Mouse (Mus musculus): ENCODE data around the gene Ank3.
A peak's percentile ranks its signal among the peaks of the same experiment; 100 is the strongest.
"Not testable (repeated sequence)": the region's sequence is repeated elsewhere in the genome, so short reads cannot be mapped to it uniquely, and the experiment has no call there.

Gene Ank3

DNA sequence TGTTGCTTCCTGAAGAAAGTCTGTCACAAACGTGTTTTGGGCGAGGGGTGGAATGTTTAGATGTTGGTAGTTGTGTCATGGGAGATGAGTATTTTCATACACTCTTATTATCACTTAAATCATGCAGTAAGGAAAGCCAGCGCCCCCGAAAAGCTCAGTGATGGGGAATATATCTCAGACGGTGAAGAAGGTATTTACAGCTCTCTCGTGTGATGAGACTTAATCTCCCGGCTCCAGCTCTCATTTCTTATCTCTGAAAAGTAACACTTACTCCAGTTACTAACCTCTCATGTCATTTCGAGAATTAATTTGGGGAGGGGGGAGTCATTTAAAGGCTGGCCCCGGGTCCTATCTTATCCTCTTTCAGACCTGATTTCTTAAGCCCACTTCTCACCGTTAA lies 505.7 kb downstream of the Ank3 start:
- DNase-seq (ENCODE audit: low spot score): no peak

- peak; percentile 84 for DNase-seq (ENCODE audit: low spot score)
These were observed 509.5 kb downstream of the Ank3 start for GRCm38 (mm10) chr10:69907795-69908764.

DNA sequence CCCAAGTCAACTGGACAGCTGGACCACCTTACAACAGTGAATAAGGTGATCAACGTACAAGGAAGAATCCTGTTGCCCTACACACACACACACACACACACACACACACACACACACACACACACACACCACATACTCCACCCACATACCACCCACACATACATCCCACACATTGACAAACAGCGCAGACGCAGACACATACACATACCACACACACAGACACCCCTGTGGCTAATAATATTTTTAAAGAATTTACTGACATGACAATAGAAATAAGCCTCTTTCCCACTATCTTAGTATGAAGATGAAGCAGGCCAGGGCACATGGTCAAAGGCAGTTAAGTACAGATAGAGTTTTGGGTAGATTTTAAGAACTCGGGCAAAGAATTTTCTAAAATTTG lies 511.3 kb downstream of the Ank3 start:
- DNase-seq (ENCODE audit: low spot score): no peak

DNA sequence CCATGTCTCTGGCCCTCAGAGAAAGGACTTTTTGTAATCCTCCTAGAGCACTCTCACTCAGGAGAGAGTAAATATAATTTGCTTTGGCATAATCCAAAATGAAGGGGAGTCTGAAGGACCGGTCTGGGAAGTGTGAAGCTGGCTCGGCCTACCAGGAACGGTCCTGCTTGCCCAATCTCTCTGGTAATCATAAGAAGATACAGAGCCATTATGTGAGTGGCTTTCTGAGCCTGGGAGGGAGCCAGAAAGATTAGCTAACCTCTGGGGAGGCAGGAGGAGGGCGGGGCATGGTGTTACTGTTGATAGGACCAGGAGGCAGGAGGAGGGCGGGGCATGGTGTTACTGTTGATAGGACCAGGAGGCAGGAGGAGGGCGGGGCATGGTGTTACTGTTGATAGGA lies 511.7 kb downstream of the Ank3 start:
- DNase-seq (ENCODE audit: low spot score): peak; percentile 83

- not testable (repeated sequence) for DNase-seq (ENCODE audit: low spot score)
These were observed 512.2 kb downstream of the Ank3 start for GRCm38 (mm10) chr10:69910726-69911125.

DNA sequence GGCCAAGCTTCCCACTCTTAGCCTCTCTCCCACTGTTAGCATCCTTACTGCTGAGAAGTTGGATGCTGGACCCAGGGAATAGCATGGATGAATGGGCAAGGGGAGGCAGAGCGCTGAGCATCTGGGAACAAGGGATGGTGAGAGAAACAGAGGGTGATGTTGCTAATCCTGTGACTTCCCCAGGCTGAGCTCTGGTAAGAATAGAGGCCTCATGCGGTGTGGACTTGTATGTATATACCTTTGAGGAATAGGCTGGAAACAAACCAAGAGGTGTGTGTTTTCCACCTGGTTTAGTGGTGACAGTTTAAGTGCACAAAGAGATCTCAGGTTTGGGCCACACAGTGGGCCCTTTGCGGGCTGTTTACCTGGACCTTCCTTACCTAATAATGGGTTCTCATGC lies 517.0 kb downstream of the Ank3 start:
- no peak for DNase-seq (ENCODE audit: low spot score)

- no peak for DNase-seq (ENCODE audit: low spot score)
These were observed 517.6 kb downstream of the Ank3 start for GRCm38 (mm10) chr10:69916205-69916604.

GRCm38 (mm10) chr10:69916689-69917435 lies 518.3 kb downstream of the Ank3 start:
- no peak for DNase-seq (ENCODE audit: low spot score)

- DNase-seq (ENCODE audit: low spot score): no peak
These were observed 519.1 kb downstream of the Ank3 start for GRCm38 (mm10) chr10:69917711-69918110.

DNA sequence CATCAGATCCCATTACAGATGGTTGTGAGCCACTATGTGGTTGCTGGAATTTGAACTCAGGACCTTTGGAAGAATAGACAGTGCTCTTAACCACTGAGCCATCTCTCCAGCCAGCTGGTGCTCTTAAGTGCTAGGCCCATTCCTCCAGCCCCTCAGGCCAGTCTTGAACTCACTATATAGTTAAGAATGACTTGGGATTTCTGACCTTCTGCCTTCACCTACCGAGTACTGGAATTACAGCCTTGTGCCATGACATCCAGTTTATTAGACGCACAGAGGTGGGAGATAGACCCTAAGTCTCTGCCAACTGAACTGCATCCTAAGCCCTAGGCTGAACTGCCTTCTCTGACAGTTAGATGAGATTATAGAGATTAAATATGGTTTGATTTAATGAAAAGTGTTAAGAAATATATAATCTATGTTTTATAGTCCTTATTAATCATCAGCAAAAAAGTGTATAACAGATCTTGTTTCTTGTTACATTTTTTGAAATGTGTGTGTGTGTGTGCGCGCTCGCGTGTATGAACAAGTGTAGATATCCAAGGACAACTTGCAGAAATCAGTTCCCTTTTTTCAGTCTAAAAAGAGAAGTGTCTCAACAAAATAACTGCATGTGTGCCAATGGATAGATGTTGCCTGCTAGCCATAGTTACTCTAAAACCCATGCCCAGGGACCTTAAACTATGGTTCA lies 520.0 kb downstream of the Ank3 start:
- DNase-seq (ENCODE audit: low spot score): no peak

DNA sequence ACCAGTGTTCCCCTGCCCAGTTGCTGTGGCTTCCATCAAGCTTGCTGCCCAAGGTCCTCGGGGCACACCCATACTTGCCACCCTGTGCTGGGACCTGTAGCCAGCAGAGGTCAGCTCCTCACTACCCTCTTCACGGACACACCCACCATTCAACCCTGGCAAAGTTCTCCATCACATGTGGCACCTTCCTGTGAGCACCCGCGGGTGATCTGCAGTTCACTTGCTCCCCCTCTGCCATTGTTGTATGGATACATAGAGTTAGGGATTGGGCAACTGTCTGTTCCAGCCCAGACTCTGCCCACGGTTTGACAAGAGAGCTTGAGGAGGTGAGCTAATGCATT lies 520.5 kb downstream of the Ank3 start:
- no peak for DNase-seq (ENCODE audit: low spot score)

GRCm38 (mm10) chr10:69919746-69920145 lies 521.2 kb downstream of the Ank3 start:
- no peak for DNase-seq (ENCODE audit: low spot score)

DNA sequence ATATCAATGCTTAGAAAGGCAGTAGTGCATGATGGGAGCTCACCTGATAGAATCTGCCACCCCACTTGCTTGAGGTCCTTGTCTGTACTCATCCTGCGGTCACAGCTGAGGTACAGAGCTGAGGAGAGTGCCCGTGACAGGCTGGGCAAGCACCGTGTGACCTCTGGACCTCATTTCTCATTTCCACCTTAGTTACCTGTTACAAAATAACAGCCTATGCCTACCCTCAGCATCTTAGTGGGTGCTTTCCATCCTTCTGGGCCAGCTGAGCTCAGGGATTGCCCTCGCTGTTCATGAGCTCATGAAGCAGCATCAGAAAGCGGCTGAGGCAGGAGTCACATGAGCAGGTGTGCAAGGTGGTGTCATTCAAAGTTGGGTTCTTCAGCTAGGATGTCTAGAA lies 523.5 kb downstream of the Ank3 start:
- no peak for DNase-seq (ENCODE audit: low spot score)

- no peak for DNase-seq (ENCODE audit: low spot score)
These were observed 525.2 kb downstream of the Ank3 start for GRCm38 (mm10) chr10:69923801-69924200.

DNA sequence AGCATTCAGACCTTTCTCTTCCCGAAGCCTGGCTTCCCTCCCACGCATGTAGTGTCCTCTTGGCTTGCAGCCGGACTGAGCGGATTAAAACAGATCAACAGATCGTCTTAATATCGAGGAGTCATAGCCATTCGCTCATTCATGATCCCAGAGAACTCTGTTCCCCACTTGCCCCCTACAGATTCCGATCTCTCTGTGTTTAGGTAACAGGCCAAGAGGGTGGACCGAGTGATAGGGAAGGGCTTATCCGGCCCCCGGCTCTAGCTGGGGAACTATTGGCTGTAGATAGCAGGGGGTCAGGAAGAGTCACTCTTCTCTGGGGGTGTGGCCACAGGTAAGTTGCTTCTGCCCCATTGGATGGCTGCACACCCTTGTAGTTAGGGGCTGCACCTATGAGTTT lies 525.7 kb downstream of the Ank3 start:
- no peak for DNase-seq (ENCODE audit: low spot score)

DNA sequence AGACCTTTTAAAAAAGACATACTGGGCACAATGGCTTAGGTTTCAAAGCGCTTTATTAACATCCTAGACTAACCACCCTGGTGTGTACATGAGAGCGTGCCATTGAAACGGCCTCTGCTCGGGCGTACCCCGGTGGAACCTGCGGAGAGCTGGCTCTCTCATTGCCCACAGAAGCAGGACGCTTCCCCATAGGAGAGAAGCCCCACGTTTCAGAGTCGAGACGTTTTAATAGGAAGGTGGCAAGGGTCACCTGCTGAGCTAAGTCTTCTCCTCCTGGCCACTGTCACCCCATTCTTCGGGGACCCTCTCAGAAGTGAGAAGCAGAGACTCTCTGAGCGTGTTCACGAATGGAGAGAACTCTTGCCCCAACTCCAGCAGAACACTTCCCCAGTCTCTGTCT lies 526.3 kb downstream of the Ank3 start:
- DNase-seq (ENCODE audit: low spot score): no peak

- no peak for DNase-seq (ENCODE audit: low spot score)
These were observed 526.9 kb downstream of the Ank3 start for GRCm38 (mm10) chr10:69925285-69926157.

DNA sequence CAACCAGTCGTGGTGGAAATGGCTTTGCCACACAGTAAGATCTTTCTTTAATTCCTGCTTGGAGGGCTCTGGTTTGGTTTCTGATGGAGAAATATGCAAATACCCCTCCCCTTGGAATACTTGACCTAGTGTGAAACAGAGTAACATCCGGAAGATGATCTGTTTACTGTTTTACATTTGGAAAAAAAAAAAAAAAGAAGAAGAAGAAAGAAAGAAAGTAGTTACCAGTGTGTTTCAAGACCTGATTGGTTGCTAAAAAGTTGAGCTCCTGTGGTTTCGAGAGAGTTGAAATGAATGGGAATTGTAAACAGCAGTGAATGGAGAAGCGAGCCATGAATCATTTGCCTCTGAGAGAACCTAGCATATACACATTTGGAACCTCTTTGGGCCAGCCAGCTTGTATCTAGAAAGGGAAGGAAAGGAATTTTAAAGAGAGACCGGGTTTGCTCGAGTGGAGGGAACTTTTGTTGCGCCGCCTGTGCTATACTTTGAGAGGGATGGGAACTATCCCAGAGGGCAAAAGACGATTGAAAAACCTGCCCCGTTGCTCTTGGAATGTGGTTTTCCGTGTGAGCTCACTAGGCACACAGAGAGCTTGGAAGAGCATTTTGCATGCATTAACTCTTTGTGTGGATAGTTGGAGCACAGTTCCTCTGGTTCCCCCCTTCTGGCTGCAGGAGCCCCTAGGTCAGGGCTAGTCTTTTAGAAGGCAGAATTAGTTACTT lies 527.7 kb downstream of the Ank3 start:
- no peak for DNase-seq (ENCODE audit: low spot score)

DNA sequence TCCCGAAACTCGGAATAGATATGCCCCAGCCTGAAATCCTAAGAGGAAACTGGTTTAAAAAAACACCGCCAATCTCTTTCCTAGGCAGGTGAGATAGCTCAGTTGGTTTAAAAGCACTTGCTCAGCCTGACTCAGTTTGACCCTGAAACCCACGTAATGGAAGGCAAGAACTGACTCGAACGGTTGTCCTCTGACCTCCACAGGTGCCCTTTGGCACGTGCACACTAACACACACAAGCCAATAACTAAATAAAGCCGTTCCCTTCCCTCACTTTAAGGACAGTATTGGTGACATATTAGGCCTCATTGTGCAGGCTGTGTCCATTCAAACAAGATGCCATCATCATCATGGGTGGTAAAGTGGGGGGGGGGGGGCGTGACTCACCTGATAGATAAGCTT lies 528.4 kb downstream of the Ank3 start:
- DNase-seq (ENCODE audit: low spot score): no peak

DNA sequence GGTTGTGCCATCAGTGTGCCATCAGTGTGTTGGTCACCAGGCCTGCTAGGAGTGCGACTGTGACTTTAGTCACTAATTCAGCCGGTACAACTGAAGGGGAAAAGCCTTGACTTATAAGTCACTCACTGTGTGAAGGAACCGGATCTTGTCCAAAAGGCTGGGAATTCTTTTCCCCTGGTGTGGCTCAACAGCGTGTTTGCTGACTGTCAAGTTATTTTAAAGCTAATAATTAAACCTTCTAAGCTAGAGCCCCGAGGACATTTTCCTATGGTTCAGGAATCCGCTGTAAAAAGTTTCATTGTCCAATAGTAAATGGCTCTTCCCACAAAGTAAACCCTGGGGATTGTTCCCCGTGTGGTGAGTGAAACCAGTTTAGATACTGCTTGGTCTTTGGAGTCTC lies 529.8 kb downstream of the Ank3 start:
- DNase-seq (ENCODE audit: low spot score): no peak

GRCm38 (mm10) chr10:69930503-69930902 lies 531.9 kb downstream of the Ank3 start:
- no peak for DNase-seq (ENCODE audit: low spot score)
